Mouse (Mus musculus): Measurements from ENCODE around the gene BC037034. TPM values are rescaled to one million over a fixed set of nuclear protein-coding genes. Genes with fewer than 3 reads are reported as not detected.
A peak's percentile ranks its signal among the peaks of the same experiment; 100 is the strongest.

BC037034 gene
- 10 to 100 TPM; 64.2 to 67.8 TPM for total RNA-seq (2021)
- long read RNA-seq, experiment 1, transcript BC037034-201 (11 exons, 2,490 nt), result major isoform, 29 of 53 reads
- long read RNA-seq, experiment 1, transcript BC037034-205 (10 exons, 2,093 nt), result minor isoform, 8 of 53 reads
- long read RNA-seq, experiment 1, partial matches to known transcripts, result 4 of 53 reads
- long read RNA-seq, experiment 1, other reads (novel, unspliced or antisense), result 12 of 53 reads
- long read RNA-seq, experiment 2, transcript BC037034-201 (11 exons, 2,490 nt), result major isoform, 12 of 38 reads
- long read RNA-seq, experiment 2, transcript BC037034-205 (10 exons, 2,093 nt), result minor isoform, 10 of 38 reads
- long read RNA-seq, experiment 2, partial matches to known transcripts, result 4 of 38 reads
- long read RNA-seq, experiment 2, other reads (novel, unspliced or antisense), result 12 of 38 reads

DNA sequence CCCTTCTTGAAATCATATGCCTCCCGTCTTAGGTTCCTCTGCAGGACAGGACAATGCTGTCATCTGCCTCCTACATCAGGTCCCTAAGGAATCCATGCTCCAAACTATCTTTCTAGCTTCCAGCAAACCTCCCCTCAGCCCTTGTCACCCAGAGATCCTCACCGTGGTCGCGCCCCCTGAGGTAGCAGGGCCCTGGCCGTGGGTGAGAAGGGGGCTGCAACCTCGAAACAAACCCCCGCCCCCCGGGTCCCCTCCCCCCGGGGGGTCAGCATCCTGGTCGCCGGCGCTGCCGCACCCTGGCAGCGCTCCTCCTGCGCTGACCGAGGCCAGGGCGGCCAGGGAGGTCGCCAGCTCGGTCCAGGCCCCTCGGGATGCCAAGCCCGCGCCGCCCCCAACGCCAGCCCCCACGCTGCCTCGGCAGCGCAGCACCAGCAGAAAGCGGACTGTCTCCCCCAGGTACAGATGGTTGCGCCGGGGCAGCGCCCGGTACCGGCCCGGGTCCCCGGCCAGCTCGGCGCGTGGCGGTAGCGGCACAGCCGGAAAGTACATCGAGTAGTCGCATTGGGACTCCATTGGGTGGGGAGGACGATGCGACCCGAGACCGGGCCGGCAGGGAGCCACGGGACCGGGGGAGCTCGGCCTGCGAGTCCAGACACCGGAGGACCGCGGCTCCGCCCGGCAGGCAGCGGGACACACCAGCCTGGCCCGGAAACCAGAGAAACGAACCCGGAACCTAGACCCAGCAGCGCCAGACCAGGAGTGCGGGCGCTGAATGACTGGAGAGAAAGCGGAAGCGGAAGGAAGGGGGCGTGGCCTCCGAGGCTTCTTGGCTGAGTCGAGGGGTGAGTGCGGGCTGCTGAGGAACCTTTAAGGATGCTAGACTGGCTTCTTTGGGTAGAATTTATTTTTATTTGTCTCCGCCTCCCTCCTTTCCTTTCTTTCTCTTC is at the start of gene BC037034:
Gene BC037034, minus strand, starts transcription at position 774 of the 947 bp plus-strand sequence.
- peak within 1 kb of the TSS; percentile 92 for H3K27ac ChIP-seq
- peak within 1 kb of the TSS; percentile 99 for H3K4me3 ChIP-seq
- TF ChIP-seq CTCF (IDR thresholded peaks at IDR 0.05), result no peak
- intact Hi-C loops (cut with DNase I), result loop anchor here (5.0 kb wide), 1 partner anchor 179 kb away; the partner anchor contains the start of gene Zfp157
- peak; percentile 88 to 90 for DNase-seq (ENCODE audit: extremely low spot score in 1 of 2, low spot score in 2 of 2)

DNA sequence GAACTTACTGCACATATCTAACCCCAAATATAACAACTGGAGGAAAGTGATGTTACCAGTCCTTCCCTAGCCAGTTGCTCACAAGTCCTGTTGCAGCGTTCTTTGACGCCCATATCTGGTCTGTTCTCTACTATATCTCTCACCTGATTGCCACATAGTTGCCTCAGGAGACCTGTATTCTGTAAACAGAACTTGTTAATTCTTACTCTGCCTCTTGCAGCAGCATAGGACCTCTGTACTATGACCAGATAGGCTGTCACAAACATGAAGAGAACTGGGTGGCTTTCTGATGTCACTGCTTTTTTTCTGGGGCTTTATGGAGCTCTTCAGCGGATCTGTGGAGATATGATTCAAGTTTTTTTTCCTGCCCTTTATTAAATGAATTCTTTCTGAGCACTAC is 49.0 kb upstream of the BC037034 start:
- H3K27ac ChIP-seq, result no peak overlapping the region
- no peak for DNase-seq (ENCODE audit: extremely low spot score in 1 of 2, low spot score in 2 of 2)
- intact Hi-C loops (cut with DNase I), result no loop called here
- no peak for TF ChIP-seq CTCF (IDR thresholded peaks at IDR 0.05)
- no peak overlapping the region for H3K4me3 ChIP-seq

DNA sequence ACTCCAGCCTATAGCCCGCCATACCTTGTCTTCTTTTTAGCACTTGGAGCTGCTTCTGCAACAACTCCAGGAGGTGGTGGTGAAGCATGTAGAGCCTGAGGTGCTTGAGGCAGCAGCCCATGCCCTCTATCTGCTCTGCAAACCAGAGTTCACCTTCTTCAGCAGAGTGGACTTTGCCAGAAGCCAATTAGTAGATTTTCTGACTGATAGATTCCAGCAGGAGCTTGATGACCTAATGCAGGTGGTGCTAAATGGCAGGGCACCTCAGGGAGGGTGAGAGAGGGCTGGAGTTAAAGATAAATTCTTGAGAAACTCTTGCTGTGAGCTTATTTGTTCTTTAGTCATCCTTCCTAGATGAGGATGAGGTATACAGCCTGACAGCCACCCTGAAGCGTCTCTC is 35.8 kb upstream of the BC037034 start:
- intact Hi-C loops (cut with DNase I), result loop anchor here (5.0 kb wide), 1 partner anchor 77 kb away; no protein-coding TSS in a partner anchor
- H3K4me3 ChIP-seq, result no peak overlapping the region
- no peak for TF ChIP-seq CTCF (IDR thresholded peaks at IDR 0.05)
- H3K27ac ChIP-seq, result no peak overlapping the region
- DNase-seq (ENCODE audit: extremely low spot score in 1 of 2, low spot score in 2 of 2), result no peak

DNA sequence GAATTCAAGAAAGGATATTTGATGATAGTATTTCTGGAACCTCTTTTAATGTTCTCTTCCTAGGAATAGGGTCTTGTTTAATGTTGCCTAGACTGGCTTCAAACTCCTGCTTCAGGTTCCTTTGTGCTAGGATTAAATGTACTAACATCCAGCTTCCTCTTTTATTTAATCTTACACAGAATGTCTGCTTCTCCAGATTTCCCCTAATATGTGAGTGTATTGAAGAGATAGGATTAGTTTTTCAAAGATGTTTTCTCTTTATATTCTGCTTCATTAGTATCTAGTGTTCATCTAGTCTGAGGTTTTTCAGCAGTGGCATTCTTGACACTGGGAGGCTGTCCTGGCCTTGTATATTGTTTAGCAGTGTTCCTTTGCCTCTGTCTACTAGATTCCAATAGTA is 30.3 kb upstream of the BC037034 start:
- Histone ChIP-seq H3K4me3 (no peak overlapping the region), H3K27ac (no peak overlapping the region)
- TF ChIP-seq CTCF (IDR thresholded peaks at IDR 0.05), result no peak
- no peak for DNase-seq (ENCODE audit: extremely low spot score in 1 of 2, low spot score in 2 of 2)
- intact Hi-C loops (cut with DNase I), result no loop called here

DNA sequence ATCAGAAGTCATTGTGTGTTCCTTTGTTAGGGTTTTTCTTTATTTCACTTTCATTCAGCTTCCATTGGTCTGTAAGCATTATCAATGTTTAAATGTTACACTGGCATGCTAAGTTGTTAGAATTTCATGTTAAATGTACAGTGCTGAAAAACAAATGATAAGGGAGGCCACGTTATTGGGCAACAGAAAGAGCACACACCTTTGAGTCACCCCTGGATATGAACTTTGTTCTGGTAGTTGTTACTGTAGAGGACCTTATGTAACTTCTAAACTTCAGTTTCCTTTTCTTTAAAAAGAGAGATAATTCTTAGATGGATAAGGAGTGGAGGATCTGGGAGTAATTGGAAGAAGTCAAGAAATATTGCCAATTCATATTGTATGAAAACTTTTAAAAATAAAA is 27.8 kb upstream of the BC037034 start:
- H3K27ac ChIP-seq, result no peak overlapping the region
- TF ChIP-seq CTCF (IDR thresholded peaks at IDR 0.05), result no peak
- DNase-seq (ENCODE audit: extremely low spot score in 1 of 2, low spot score in 2 of 2), result no peak
- no peak overlapping the region for H3K4me3 ChIP-seq
- intact Hi-C loops (cut with DNase I), result no loop called here

DNA sequence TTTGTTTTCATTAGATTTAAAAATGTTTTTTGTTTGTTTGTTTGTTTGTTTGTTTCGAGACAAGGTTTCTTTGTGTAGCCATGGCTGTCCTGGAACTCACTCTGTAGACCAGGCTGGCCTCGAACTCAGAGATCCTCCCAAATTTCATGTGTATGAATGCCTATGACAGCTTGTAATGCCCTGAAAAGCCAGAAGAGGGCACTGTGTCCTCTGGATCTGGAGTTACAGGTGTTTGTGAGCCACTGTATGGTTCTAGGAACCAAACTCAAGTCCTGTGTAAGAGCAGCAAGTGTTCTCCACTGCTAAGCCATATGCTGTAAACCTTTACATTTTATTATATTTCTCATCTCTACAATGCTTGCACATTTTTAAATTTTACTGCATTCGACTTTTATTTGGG is 24.0 kb upstream of the BC037034 start:
- no peak; the same call in 1 of the 2 replicates for TF ChIP-seq CTCF (IDR thresholded peaks at IDR 0.05)
- DNase-seq (ENCODE audit: extremely low spot score in 1 of 2, low spot score in 2 of 2), result no peak
- Histone ChIP-seq H3K4me3 (no peak overlapping the region), H3K27ac (no peak overlapping the region)
- intact Hi-C loops (cut with DNase I), result no loop called here

DNA sequence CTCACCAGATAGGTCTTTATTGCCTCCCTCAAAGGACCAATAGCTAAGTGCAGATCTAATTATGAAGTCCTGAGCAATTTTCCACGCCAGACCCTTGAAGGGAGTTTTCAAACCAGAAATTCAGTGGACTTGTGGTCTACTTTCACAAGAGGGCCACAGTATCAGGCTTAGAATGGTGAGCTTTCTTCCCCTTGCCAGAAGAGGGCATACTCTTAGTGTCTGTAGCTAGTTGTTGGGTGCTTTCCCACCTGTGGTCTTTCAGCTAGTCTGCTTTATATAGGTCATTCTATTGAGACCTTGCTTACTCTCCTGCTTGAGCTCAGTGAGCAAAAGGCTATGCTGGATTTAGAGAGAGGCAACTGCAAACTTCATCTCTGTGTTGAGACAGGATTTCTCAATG is 19.7 kb upstream of the BC037034 start:
- intact Hi-C loops (cut with DNase I), result loop anchor here (5.0 kb wide), 1 partner anchor 61 kb away; no protein-coding TSS in a partner anchor
- TF ChIP-seq CTCF (IDR thresholded peaks at IDR 0.05), result peak; percentile 7; the same call in 1 of the 2 replicates

DNA sequence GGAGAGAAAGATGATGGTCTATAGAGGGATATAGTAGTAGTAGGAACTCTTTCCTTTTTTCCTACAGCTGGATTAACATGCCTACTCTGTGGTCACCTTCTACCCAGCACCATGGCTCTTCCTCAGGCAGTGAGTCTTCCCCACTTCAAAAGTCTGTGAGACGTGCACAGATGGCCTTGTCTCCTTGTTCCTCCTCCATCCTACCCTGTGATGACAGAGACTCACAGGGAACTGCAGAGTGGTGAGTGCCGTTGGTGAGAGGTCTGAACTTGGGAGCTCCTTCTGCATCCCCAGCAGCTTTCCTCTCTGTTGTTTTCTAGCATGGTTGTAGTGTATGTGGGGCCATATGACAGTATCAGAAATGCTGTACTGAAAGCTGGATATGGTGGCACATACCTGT is 18.0 kb upstream of the BC037034 start:
- H3K4me3 ChIP-seq, result no peak overlapping the region
- intact Hi-C loops (cut with DNase I), result loop anchor here (5.0 kb wide), 1 partner anchor 59 kb away; no protein-coding TSS in a partner anchor
- no peak for TF ChIP-seq CTCF (IDR thresholded peaks at IDR 0.05)
- DNase-seq (ENCODE audit: extremely low spot score in 1 of 2, low spot score in 2 of 2), result no peak
- no peak overlapping the region for H3K27ac ChIP-seq

More for the DNA sequence above, 19.7 kb upstream of the BC037034 start:
- Histone ChIP-seq H3K27ac (no peak overlapping the region), H3K4me3 (no peak overlapping the region)
- DNase-seq (ENCODE audit: extremely low spot score in 1 of 2, low spot score in 2 of 2), result no peak

DNA sequence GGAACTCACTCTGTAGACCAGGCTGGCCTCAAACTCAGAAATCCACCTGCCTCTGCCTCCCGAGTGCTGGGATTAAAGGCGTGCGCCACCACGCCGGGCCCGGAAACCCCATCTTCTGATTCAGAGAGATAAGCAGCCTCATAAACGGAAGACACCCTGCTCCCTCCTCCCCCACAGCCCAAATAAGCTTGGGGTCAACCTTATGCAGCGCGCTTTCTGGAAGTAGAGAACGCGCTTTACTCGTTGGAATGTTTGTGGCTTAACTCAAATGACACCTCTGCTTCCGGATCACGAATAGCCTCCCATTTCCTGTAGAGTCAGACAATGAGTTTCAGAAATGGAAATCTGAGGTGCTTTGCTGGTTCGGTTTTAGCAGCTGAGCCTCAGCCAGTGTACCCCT is 17.0 kb upstream of the BC037034 start:
- no peak overlapping the region for H3K4me3 ChIP-seq
- no peak for TF ChIP-seq CTCF (IDR thresholded peaks at IDR 0.05)
- intact Hi-C loops (cut with DNase I), result loop anchor here (5.0 kb wide), 1 partner anchor 59 kb away; no protein-coding TSS in a partner anchor
- H3K27ac ChIP-seq, result no peak overlapping the region
- no peak for DNase-seq (ENCODE audit: extremely low spot score in 1 of 2, low spot score in 2 of 2)

DNA sequence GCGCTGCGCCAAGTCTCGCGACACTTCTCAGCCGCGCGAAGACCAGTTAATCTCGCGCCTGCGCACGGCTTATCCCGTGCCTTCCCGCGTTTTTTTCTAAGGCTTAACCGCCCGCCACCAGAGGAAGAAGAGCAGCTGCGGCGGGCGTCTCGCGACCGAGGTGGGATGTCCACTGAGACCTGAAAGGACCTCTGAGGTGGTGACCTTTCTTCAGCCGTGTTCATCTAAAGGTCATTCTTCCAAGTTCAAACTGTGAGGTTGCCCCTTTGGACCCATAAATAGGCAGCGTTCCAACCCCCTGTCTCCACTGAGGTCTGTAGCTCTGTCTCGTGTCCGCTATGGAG is 16.6 kb upstream of the BC037034 start:
- H3K27ac ChIP-seq, result no peak overlapping the region
- intact Hi-C loops (cut with DNase I), result loop anchor here (5.0 kb wide), 1 partner anchor 58 kb away; no protein-coding TSS in a partner anchor
- H3K4me3 ChIP-seq, result peak overlapping the region; percentile 47
- no peak for TF ChIP-seq CTCF (IDR thresholded peaks at IDR 0.05)
- no peak for DNase-seq (ENCODE audit: extremely low spot score in 1 of 2, low spot score in 2 of 2)

DNA sequence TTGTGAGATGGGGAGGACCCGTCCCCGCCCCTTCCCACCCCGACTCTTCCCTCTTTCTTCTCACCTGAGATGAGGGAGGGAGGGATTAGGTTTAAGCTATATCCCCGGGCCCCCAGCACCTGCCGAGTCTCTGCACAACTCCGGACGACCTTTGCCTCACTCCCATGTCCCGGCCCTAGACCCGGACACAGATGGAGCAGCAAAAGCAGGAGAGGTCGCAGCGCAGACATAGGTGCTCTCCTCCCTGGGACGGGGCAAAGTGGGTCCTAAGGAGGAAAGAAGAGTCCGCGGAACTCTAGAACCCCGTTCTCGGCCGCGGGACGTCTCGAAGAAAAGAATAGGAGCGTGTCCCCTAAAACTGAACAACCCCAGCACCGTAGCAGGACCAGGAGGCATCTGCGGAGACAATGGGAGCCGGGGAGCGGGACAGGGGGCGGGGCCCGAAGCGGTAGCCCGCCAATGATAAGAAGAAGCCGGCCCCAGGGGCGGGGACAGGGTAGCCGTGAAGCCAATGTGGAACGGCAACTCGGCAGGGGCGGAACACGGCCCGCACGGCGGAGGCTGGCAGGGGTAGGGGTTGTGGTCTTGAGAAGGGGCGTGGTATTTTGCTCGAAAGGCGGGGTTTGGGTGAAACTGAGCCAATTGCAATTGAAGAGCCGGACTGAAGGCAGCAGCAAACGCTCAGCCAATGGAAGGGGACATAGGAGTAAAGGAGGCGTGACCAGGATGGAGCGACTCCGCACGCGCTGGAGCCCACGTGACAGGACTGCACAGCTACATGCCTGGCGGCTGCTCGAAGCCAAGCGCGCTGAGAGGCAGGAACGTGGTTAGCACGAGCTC is 16.0 kb upstream of the BC037034 start, which contains the start of the genes Gm43720, Gpc2 and Stag3:
Gene Gm43720, minus strand, starts transcription at position 374 of the 840 bp plus-strand sequence.
Gene Gpc2, minus strand, starts transcription at position 421 of the 840 bp plus-strand sequence.
Gene Stag3, plus strand, starts transcription at position 656 of the 840 bp plus-strand sequence.
- intact Hi-C loops (cut with DNase I), result loop anchor here (5.0 kb wide), 1 partner anchor 58 kb away; no protein-coding TSS in a partner anchor
- Histone ChIP-seq H3K27ac (no peak within 1 kb of the TSS), H3K4me3 (peak within 1 kb of the TSS; percentile 47)
- TF ChIP-seq CTCF (IDR thresholded peaks at IDR 0.05), result no peak
- DNase-seq (ENCODE audit: extremely low spot score in 1 of 2, low spot score in 2 of 2), result peak; percentile 63 to 79

Data from left cerebral cortex, adult 2 months (tissue).